Mouse (Mus musculus) cerebellum, postnatal 25 days (tissue): ENCODE data around the gene Tmem185b.

ENCODE experiments used
- DNase-seq, 2 experiments: peaks; one replicate each; pipeline ENCODE4 v3.0.0; 2021; ENCODE audit warnings: mixed read lengths in 2 of 2

Gene Tmem185b

DNA sequence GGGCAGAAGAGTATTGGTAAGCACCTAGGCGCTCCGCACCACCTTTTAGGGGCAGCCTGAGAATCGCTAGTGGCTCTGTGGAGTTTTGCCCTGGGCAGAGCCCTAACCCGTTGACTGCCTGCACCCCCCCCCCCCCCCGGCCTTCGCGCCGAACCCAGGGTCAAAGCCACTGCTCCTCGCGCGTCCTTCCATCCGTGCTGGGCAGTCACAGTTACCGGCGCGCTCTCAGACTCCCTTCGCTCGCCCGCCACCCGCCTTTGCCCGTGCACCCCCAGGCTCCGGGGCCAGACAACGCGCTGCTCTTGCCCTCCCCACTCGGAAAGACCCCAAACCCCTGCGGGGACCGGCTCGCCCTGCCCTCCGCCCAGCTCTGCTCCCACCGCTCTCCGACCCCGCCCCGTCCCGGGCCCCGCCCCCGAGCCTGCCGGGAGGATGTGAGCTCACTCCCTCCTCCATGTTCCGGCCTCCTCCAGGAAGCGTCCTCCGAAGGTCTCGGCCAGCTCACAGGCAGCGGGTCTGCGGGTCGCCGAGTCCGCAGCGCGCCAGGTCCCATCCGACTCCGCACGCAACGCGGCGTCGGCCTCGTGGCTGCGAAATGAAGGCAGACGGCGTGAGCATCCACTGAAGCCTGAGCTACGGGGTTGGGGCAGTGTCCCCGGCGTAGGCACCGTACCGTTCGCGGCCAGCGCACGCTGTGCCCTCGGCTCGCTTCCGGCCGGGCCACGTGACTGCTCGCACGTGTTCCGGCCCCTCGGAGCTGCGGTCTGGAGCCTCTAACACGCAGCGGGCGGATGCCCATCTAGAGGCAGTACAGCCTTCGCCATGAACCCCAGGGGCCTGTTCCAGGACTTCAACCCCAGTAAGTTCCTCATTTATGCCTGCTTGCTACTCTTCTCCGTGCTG is at the start of gene Tmem185b:
Gene Tmem185b, plus strand, starts transcription at position 472 of the 903 bp plus-strand sequence.
- DNase-seq = peak; percentile 94 to 95

GRCm38 (mm10) chr1:119476905-119477353 is 49.0 kb upstream of the Tmem185b start:
- no peak for DNase-seq

DNA sequence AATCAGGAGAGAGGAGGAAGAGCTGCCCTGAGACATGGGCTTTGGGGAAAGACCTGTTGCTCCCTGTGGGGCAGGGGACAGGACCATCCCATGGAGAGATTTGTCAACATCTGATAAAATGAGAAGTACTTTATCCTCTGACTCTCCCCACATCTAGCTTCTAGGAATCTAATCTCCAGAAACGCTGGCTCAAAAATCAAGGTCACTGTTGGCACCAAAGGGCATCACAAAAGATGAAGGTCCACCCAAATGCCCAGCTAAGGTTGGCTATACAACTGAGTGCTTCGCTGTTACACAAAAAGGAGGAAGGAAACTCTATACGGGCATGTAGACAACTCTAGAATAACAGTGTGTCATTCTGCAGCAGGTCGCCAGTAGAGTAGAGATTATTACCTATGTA is 46.3 kb upstream of the Tmem185b start:
- no peak for DNase-seq

- DNase-seq = no peak
Observed at GRCm38 (mm10) chr1:119480678-119481077, 45.3 kb upstream of the Tmem185b start.

- DNase-seq = no peak
Observed at GRCm38 (mm10) chr1:119481205-119481932, 44.6 kb upstream of the Tmem185b start.

- no peak for DNase-seq
Observed at GRCm38 (mm10) chr1:119482891-119483290, 43.1 kb upstream of the Tmem185b start.

DNA sequence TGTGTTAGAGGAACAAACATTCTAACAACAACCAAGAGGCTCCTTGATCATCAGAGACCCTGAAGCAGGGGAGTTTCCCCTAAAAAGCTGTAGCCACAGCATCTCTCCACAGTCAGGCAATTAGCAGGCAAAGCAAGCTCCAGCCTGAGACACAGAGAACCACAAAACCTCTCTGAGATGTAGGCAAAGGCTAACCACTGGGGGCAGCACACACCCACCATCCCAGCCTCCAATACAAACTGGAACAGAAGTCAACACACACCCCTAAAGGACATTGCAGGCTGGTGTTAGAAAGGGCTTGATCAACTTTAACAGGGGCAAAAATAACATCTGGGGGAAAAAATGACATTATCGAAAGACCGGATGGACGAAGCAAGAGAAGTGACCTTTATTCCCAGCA is 41.5 kb upstream of the Tmem185b start:
- peak; percentile 30 to 54 for DNase-seq

DNA sequence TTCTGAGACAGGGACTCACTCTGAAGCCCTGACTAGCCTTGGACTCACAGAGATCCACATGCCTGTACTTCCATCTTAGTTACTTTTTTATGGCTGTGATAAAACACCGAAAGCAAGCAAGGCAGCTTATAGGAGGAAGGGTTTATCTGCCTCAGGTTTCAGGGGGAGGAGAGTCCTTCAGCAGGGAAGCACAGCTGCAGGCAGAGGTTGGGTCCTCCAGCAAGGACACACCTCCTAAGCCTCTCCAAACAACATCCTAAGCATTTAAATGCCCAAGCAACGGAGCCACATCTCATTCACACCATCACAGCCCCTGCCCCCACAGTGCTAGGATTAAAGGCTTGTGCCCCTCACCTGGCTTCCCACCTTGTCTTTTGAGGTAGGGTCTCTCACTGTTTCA is 40.1 kb upstream of the Tmem185b start:
- no peak for DNase-seq

GRCm38 (mm10) chr1:119487917-119488590 is 37.9 kb upstream of the Tmem185b start:
- no peak for DNase-seq

DNA sequence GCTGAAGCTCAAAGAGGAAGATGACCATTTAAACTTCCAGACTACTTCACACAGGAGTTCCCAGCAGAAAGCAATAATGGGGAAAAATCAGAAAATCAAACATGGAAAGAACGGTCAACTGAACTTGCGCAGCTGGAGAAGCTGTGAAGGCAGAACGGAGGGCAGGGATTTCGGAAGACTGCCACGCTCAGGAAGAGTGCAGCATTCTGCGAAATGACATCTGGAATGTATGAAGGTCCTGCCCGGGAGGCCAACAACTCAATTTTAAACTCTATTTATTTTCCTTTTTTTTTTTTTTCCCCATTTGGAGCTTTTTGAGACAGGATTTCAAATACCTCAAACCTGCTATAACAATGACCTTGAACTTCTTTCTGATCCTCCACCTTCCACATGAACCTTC is 35.2 kb upstream of the Tmem185b start:
- DNase-seq = no peak

DNA sequence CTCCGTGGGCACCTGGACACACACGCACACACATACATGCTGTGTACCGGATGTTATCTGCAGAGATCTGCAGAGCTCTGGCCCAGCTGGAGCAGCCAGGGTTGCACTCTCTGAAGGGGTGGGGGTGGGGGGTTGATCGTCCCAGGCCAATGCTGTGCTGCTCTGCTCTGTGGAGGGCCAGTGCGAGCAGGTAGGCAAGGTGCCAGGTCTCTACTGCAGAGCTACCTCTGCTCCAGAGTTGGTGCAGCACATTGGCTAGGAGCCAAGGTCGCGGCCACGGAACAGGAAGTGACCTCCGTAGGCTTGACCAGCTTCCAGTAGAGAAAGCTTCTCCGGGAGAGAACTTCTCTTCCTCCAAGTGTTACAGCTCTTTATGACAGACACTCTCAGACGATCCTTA is 33.9 kb upstream of the Tmem185b start:
- DNase-seq = peak; percentile 28 to 60

- DNase-seq = no peak
Observed at GRCm38 (mm10) chr1:119492505-119492904, 33.5 kb upstream of the Tmem185b start.

- DNase-seq = peak; percentile 23 to 48
Observed at GRCm38 (mm10) chr1:119494024-119494711, 31.8 kb upstream of the Tmem185b start.

DNA sequence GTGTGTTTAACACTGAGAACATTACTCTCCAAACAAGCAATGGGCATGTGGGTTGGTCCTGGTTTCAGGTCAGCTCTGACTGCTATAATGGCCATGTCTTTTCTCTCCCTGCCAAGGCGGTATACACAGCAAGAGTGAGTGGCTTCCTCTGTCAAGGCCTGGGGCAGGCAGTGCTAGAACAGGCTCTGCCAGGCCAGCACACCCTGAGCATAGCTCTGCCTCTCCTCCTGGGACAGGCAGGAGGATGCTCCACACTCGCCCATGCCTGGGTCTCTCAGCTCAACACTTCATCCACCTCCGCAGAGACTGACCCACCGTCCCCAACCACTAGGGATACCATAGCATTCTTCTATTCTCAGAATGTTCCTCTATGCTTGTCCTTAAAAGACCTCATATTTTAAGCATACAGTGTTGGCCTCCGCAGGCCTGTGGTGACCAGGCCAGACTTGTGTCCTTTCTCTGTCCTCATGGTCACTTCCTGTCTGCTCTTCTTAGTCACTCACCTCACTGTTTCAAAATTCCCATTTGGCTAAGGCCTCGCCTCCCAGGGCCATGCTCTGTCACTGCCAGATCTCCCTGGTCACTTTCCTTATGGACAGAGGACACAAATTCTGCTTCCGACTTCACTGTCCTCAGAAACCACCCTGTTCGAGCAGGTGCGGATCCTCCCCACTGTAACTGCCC is 31.1 kb upstream of the Tmem185b start:
- DNase-seq = peak; percentile 70 to 71

GRCm38 (mm10) chr1:119495396-119495775 is 30.6 kb upstream of the Tmem185b start:
- DNase-seq = peak; percentile 95 to 96

DNA sequence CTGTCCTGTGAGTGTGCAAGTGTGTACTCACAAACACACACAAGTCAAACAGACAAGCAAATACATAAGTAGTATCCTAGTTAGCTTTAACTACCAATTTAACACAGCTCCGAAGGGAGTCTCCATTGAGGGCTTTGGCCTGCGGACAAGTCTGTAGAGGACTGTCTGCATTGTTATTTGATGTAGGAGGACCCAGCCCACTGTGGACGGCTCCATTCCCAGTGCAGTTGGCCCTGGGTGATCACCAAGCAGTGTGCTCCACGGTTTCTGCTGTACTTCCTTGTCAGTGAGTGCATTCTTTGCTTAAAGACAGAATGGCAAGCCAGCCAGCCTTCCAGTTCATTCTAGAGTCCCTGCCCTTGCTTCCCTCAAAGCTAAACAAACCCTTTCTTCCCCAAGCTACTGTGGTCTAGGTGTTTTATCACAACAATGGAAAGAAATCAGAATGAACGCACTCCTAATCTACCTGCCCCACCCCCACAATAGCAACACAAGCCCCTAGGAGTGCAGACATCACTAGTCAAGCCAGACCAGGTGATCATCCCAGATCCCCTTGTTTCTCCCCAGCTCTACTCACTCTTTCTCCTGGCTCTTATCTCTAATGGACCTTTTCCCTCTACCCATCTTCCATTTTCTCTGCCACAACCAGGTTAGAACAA is 28.5 kb upstream of the Tmem185b start:
- no peak for DNase-seq

GRCm38 (mm10) chr1:119498536-119499231 is 27.3 kb upstream of the Tmem185b start:
- no peak for DNase-seq

- DNase-seq = no peak
Observed at GRCm38 (mm10) chr1:119499456-119499855, 26.5 kb upstream of the Tmem185b start.

DNA sequence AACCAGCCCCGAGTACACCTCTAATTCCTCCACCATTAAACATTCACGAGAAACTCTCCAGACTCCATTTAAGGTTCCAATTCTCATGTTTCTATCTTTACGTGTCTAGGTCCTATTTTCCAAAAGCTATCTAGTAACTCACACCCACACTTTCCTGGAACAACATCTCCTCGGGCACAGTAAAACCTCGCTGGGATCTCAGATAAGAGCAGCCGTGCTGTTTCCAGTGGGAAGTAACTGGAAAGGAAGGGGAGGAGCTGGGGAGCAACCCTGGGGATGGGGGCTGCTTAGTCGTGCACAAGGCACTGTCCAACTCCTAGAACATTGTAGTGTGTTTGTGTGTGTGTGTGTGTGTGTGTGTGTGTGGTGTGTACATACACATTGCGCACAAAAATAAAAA is 24.1 kb upstream of the Tmem185b start:
- no peak for DNase-seq

GRCm38 (mm10) chr1:119502729-119503128 is 23.2 kb upstream of the Tmem185b start:
- no peak for DNase-seq

DNA sequence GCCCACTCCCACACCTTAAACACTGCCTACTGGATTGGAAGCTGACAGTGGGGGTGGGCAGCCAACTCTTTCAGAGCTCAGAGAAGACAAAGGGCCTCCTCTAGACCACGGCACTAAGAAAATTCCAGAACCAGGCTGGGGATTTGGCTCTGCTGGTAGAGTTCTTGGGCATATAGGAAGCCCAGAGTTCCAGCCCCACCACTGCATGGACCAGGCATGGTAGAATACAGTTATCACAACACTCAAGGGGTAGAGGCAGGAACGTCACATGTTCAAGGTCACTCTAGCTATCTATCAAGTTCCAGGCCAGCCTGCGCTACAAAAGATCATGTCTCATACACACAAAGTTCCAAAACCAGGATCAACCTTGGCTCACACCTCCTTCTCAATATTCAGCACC is 22.8 kb upstream of the Tmem185b start:
- no peak for DNase-seq
